Mouse (Mus musculus) neural tube, embryonic 12.5 days (tissue): Measurements from ENCODE around the gene Bptf. TPM values are rescaled to one million over a fixed set of nuclear protein-coding genes. Genes with fewer than 3 reads are reported as not detected.
"Not testable (repeated sequence)": the region's sequence is repeated elsewhere in the genome, so short reads cannot be mapped to it uniquely, and the experiment has no call there.

ENCODE experiments used
- ATAC-seq: fragments of 200-750 bp; cut with Nextera tagmentation; 2 replicates; pipeline ENCODE4 v1.8.0; 2017; ENCODE audit warnings: low read depth, mild to moderate bottlenecking, moderate TSS enrichment, moderate library complexity; ENCODE audit not compliant: low FRiP score
- H3K27ac ChIP-seq: fragments of 300-500 bp; sonication (generic); 2 replicates; pipeline ENCODE4 v1.5.1; 2016
- H3K27me3 ChIP-seq: fragments of 300-500 bp; sonication (generic); replicated peaks from 2 replicates; pipeline ENCODE4 v1.6.1; 2016; ENCODE audit warnings: mild to moderate bottlenecking
- H3K36me3 ChIP-seq: fragments of 300-500 bp; sonication (generic); 2 replicates; pipeline ENCODE4 v1.6.1; 2016; ENCODE audit warnings: mild to moderate bottlenecking
- H3K4me1 ChIP-seq: fragments of 300-500 bp; sonication (generic); 2 replicates; pipeline ENCODE4 v1.6.1; 2016
- H3K4me2 ChIP-seq: fragments of 300-500 bp; sonication (generic); replicated peaks from 2 replicates; pipeline ENCODE4 v1.6.1; 2016; ENCODE audit warnings: mild to moderate bottlenecking
- H3K4me3 ChIP-seq: fragments of 300-500 bp; sonication (generic); 2 replicates; pipeline ENCODE4 v1.5.1; 2016
- H3K9ac ChIP-seq: fragments of 300-500 bp; sonication (generic); 2 replicates; pipeline ENCODE4 v1.6.1; 2016; ENCODE audit warnings: mild to moderate bottlenecking
- H3K9me3 ChIP-seq: fragments of 300-500 bp; sonication (generic); 2 replicates; pipeline ENCODE4 v1.6.1; 2016; ENCODE audit warnings: mild to moderate bottlenecking
- WGBS: fragments of 180-500 bp; shearing (Covaris S2); methylation state at CpG from one replicate; pipeline ENCODE4 v1.1.7; 2016; 5-methylcytosine and 5-hydroxymethylcytosine counted together
- polyA plus RNA-seq: library from polyadenylated mRNA; unstranded; fragments of >200 nt; fragmentation: Nextera tagmentation; extraction: Ambion mirVana; gene quantifications from 2 replicates; pipeline ENCODE4 v1.2.1, GENCODE M21; 2016

The Bptf gene
- polyA plus RNA-seq, 1 experiment from 2014 or later, result 35.6 TPM

GRCm38 (mm10) chr11:107011171-107011570, 120.8 kb downstream of the Bptf start:
- no peaks in the 10 kb centered on the region for H3K36me3 ChIP-seq
- no peak for ATAC-seq
- H3K4me1 ChIP-seq, result peaks cover 8% of the 10 kb centered on the region; the same call in 1 of the 2 replicates
- no peak overlapping the region for H3K9ac ChIP-seq
- H3K9me3 ChIP-seq, result no peaks in the 10 kb centered on the region
- WGBS, result 74% methylated on average over 7 of the region's 7 CpGs
- H3K27me3 ChIP-seq, result no peaks in the 10 kb centered on the region
- H3K4me3 ChIP-seq, result no peak overlapping the region
- peak overlapping the region; percentile 60; the same call in 1 of the 2 replicates for H3K4me2 ChIP-seq
- no peak overlapping the region for H3K27ac ChIP-seq

GRCm38 (mm10) chr11:107010447-107010846, 121.5 kb downstream of the Bptf start:
- Histone ChIP-seq H3K36me3 (no peaks in the 10 kb centered on the region), H3K4me2 (no peak overlapping the region), H3K27me3 (no peaks in the 10 kb centered on the region), H3K4me1 (peaks cover 8% of the 10 kb centered on the region; the same call in 1 of the 2 replicates), H3K9me3 (no peaks in the 10 kb centered on the region), H3K4me3 (no peak overlapping the region), H3K9ac (no peak overlapping the region), H3K27ac (no peak overlapping the region)
- 100% methylated on average over 3 of the region's 3 CpGs for WGBS
- no peak for ATAC-seq

- Histone ChIP-seq H3K27ac (no peak overlapping the region), H3K9me3 (no peaks in the 10 kb centered on the region), H3K9ac (no peak overlapping the region), H3K4me3 (no peak overlapping the region), H3K4me1 (no peaks in the 10 kb centered on the region), H3K36me3 (no peaks in the 10 kb centered on the region), H3K27me3 (no peaks in the 10 kb centered on the region), H3K4me2 (no peak overlapping the region)
- ATAC-seq, result no peak
- WGBS, result 84% methylated on average over 1 of the region's 1 CpGs
Observed at GRCm38 (mm10) chr11:107005538-107005937, 126.4 kb downstream of the Bptf start.

- Histone ChIP-seq H3K9ac (no peak overlapping the region), H3K4me2 (no peak overlapping the region), H3K27me3 (no peaks in the 10 kb centered on the region), H3K4me3 (no peak overlapping the region), H3K4me1 (peaks cover 4% of the 10 kb centered on the region; the same call in 1 of the 2 replicates), H3K9me3 (no peaks in the 10 kb centered on the region), H3K27ac (no peak overlapping the region), H3K36me3 (peaks cover 3% of the 10 kb centered on the region; the same call in 1 of the 2 replicates)
- no peak for ATAC-seq
- 33% methylated on average over 8 of the region's 8 CpGs for WGBS
Observed at GRCm38 (mm10) chr11:107001760-107002675, 129.9 kb downstream of the Bptf start.

GRCm38 (mm10) chr11:106999949-107000513, 131.9 kb downstream of the Bptf start:
- H3K27ac ChIP-seq, result no peak overlapping the region
- H3K9ac ChIP-seq, result peak overlapping the region; percentile 58
- WGBS, result 86% methylated on average over 9 of the region's 9 CpGs
- ATAC-seq, result no peak
- H3K36me3 ChIP-seq, result peaks cover 22% of the 10 kb centered on the region
- H3K9me3 ChIP-seq, result no peaks in the 10 kb centered on the region
- H3K4me2 ChIP-seq, result peak overlapping the region; percentile 59
- no peaks in the 10 kb centered on the region for H3K27me3 ChIP-seq
- peaks cover 5% of the 10 kb centered on the region; the same call in 1 of the 2 replicates for H3K4me1 ChIP-seq
- 0 out of 2 replicates have a peak overlapping the region, but pooled peaks have one; percentile 15 for H3K4me3 ChIP-seq

GRCm38 (mm10) chr11:106999151-106999948, 132.6 kb downstream of the Bptf start, which contains the start of gene Kpna2:
Gene Kpna2, minus strand, starts transcription at chr11:106999541.
- under 1% methylated on average over 62 of the region's 62 CpGs for WGBS
- peak within 1 kb of the TSS; percentile 64 for H3K27ac ChIP-seq
- no peaks in the 10 kb centered on the region for H3K27me3 ChIP-seq
- ATAC-seq, result peak; percentile 95
- peak within 1 kb of the TSS; percentile 99 for H3K4me3 ChIP-seq
- peaks cover 29% of the 10 kb centered on the region for H3K36me3 ChIP-seq
- H3K9me3 ChIP-seq, result no peaks in the 10 kb centered on the region
- H3K4me1 ChIP-seq, result peaks cover 5% of the 10 kb centered on the region; the same call in 1 of the 2 replicates
- peak within 1 kb of the TSS; percentile 69 for H3K4me2 ChIP-seq
- peak within 1 kb of the TSS; percentile 90 for H3K9ac ChIP-seq

- peak overlapping the region; percentile 90 for H3K9ac ChIP-seq
- no peaks in the 10 kb centered on the region for H3K9me3 ChIP-seq
- H3K36me3 ChIP-seq, result peaks cover 33% of the 10 kb centered on the region
- peak; percentile 31 for ATAC-seq
- H3K27me3 ChIP-seq, result no peaks in the 10 kb centered on the region
- H3K27ac ChIP-seq, result peak overlapping the region; percentile 64
- peaks cover 5% of the 10 kb centered on the region; the same call in 1 of the 2 replicates for H3K4me1 ChIP-seq
- peak overlapping the region; percentile 99 for H3K4me3 ChIP-seq
- WGBS, result under 1% methylated on average over 26 of the region's 26 CpGs
- H3K4me2 ChIP-seq, result peak overlapping the region; percentile 69
Observed at GRCm38 (mm10) chr11:106998651-106999150, 133.2 kb downstream of the Bptf start.

- no peaks in the 10 kb centered on the region for H3K9me3 ChIP-seq
- H3K9ac ChIP-seq, result peak overlapping the region; percentile 90; the same call in 1 of the 2 replicates
- no peaks in the 10 kb centered on the region for H3K27me3 ChIP-seq
- no peak overlapping the region for H3K27ac ChIP-seq
- peaks cover 39% of the 10 kb centered on the region for H3K36me3 ChIP-seq
- WGBS, result 17% methylated on average over 5 of the region's 5 CpGs
- no peak for ATAC-seq
- H3K4me2 ChIP-seq, result peak overlapping the region; percentile 69
- peak overlapping the region; percentile 99 for H3K4me3 ChIP-seq
- H3K4me1 ChIP-seq, result peaks cover 5% of the 10 kb centered on the region; the same call in 1 of the 2 replicates
Observed at GRCm38 (mm10) chr11:106997976-106998375, 134.0 kb downstream of the Bptf start.

GRCm38 (mm10) chr11:106996492-106996891, 135.4 kb downstream of the Bptf start:
- peaks cover 52% of the 10 kb centered on the region for H3K36me3 ChIP-seq
- not testable (repeated sequence) for H3K9me3 ChIP-seq, H3K9ac ChIP-seq, H3K4me3 ChIP-seq, H3K27me3 ChIP-seq, ATAC-seq, H3K27ac ChIP-seq, H3K4me1 ChIP-seq
- 0 out of 2 replicates have a peak overlapping the region, but pooled peaks have one; percentile 69 for H3K4me2 ChIP-seq
- 95% methylated on average over 7 of the region's 7 CpGs for WGBS

- H3K4me2 ChIP-seq, result no peak overlapping the region
- peaks cover 5% of the 10 kb centered on the region; the same call in 1 of the 2 replicates for H3K4me1 ChIP-seq
- WGBS, result 90% methylated on average over 3 of the region's 3 CpGs
- no peak overlapping the region for H3K27ac ChIP-seq
- no peaks in the 10 kb centered on the region for H3K27me3 ChIP-seq
- H3K9ac ChIP-seq, result no peak overlapping the region
- peaks cover 71% of the 10 kb centered on the region for H3K36me3 ChIP-seq
- ATAC-seq, result no peak
- H3K4me3 ChIP-seq, result no peak overlapping the region
- no peaks in the 10 kb centered on the region for H3K9me3 ChIP-seq
Observed at GRCm38 (mm10) chr11:106994246-106995085, 137.5 kb downstream of the Bptf start.

GRCm38 (mm10) chr11:106987384-106987783, 144.5 kb downstream of the Bptf start:
- WGBS, result 92% methylated on average over 2 of the region's 2 CpGs
- no peak overlapping the region for H3K27ac ChIP-seq
- no peak overlapping the region for H3K4me2 ChIP-seq
- H3K9ac ChIP-seq, result no peak overlapping the region
- ATAC-seq, result no peak
- peaks cover 50% of the 10 kb centered on the region for H3K36me3 ChIP-seq
- H3K4me1 ChIP-seq, result no peaks in the 10 kb centered on the region
- H3K9me3 ChIP-seq, result no peaks in the 10 kb centered on the region
- no peak overlapping the region for H3K4me3 ChIP-seq
- no peaks in the 10 kb centered on the region for H3K27me3 ChIP-seq
